Mouse (Mus musculus) Muller cell, postnatal 12 days (primary cell): ENCODE data around the gene Ebf3.
A peak's percentile ranks its signal among the peaks of the same experiment; 100 is the strongest.

Experiments
- DNase-seq: peaks from one replicate; pipeline ENCODE4 v3.0.0-alpha.2; 2015; ENCODE audit errors: inconsistent ontology term

The Ebf3 gene

DNA sequence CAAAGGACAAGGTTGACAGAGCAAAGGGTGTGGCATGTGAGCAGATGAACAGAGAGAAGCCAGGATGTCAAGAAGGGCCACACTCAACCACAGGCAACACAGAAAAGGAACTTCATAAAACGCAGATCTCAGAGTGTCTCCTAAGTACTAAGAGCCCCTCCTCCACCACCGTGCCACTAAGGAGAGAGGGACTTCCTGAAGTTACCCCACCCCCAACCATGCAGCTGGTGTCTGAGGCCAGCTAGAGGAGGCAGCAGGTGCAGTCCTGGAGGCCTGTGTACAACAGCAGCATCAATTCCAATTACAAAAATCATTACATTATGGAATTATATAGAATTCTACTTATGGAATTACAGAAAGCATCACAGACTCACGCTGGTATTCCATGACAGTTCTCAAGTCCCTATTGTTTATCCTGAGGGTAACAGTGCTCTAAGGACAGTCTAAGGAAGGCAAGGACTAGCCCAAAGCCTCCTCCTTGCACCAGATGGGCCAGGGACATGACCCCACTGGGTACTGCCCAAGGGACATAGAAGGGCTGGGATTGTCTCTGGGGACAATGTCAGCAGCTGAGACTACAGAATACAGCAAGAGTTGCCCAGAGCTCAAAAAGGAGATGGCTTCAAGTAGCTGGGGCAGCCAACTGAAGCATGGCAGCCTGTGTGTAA is 24.8 kb downstream of the Ebf3 start:
- no peak for DNase-seq

DNA sequence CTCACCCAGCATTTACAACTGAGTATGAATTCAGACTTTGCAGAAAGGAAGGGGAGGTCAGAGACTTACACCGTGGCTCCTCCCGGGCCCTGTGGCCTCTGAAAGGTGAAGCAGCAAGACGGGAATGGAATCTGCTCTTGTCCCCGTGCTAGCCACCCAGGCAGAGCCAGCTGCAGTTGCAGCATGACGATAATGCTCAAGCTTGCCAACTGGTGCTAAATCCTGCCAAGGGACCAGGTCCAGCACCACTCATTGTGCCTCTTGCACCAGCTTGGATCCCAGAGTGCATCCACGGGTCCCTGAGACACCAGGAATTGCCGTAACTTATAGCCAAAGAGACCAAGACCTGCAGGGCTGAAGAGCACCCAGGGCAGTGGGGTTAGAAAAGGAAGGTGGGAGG is 36.1 kb downstream of the Ebf3 start:
- DNase-seq, result peak; percentile 17

DNA sequence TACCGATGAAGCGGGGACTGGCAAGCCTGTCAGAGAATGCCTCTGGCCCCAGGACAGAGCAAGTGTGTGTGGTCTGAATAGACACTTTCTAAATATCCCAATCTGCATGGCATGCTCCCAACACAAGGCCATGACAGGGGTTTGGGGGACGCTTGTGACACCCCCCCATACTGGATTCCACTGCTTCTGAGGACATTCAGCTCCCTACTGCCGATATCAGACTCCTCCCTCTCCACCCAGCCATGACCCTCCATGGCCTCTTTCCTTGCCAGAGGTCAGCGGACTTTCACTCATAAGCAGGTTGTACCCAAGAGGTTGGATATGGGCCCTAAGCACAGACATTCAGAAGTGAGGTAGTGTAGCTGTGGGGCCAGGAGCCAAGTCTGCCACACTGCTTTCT is 36.5 kb downstream of the Ebf3 start:
- peak; percentile 16 for DNase-seq

DNA sequence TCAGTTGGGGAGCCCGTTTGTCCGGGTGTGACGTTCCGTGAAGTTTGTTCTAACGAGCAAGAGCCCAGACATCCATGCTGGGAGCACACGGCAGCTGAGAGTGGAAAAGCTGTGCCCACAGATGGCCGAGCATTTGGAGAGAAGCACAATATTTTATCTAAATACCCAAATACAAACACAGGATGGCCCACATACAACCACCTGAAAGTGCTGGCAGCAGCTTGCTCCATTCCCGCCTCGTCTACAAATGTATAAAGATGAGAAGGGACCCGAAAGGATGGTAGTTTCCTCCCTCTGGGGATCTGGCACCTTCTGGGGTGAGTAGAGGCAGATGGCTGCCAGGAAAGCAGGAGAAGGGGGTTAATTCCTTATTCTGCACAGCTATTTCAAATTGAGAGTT is 42.0 kb downstream of the Ebf3 start:
- DNase-seq, result no peak

DNA sequence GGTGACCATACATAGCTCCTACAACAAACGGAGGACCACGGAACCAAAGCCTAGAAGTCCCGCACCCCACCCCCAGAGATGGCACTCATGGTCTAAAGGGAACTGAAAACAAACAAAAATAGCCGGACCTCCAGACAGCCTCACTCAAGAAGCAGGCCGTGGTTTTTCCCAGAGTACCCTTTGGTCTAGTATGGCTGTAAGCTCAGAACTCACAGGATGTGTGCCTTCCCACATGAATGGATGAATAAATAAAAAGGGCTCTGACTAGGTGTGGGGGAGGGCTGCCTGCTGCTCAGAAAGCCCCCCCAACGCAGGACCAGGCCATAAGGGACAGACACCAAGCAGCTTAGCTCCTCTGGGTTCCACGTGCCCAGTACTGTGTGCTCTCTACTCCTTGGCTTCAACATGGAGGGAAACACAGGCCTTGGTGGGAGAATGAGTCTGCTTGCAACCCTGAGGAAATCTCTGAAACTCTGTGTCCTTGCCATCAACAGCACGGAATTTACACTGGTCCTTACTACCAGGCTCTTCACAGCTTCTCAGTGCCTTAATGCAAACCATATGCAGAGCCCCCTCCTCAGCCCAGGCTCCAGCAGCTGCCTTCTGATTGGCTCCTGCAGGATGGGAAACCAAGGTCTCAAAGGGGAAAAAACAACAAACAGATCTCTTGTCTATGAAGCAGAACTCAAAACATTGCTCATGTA is 45.6 kb downstream of the Ebf3 start:
- DNase-seq, result no peak

DNA sequence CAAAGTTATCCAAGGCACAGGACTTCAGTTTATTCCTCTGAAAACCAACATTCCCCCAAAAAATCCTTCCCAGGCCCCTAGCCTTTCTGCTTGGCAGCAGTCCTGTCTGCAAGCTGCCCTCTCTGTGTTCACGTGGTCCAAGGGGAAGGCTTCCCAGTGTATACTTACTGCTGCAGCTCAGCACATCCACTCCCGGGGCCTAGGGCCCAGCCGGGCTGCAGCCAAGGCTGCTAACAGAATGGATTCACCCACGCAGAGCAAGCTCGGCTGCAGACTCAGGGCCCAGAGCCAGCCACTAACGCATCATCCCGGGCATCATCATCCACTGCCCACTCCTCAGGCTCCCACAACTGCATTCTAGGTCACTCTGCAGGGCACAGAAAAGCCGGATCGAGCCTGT is 46.8 kb downstream of the Ebf3 start:
- peak; percentile 49 for DNase-seq

DNA sequence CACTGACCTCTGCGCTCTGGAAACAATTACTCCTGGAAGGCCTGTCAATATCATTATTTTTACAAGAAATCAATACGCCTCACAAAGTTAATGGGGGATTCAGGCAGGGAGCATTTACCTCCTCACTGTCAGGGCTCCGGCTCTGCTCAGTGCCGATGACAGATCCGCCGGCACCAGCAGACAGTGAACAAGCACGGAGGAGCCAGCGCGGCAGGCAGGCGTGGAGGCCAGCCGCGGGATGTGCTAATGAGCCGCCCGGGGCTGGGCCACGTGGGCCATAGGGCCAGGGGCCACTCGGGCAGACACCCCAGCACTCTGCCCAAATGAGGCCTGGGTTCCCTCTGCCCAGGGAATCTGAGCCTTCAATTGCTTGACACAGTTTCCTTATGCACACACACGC is 47.7 kb downstream of the Ebf3 start:
- peak; percentile 17 for DNase-seq

DNA sequence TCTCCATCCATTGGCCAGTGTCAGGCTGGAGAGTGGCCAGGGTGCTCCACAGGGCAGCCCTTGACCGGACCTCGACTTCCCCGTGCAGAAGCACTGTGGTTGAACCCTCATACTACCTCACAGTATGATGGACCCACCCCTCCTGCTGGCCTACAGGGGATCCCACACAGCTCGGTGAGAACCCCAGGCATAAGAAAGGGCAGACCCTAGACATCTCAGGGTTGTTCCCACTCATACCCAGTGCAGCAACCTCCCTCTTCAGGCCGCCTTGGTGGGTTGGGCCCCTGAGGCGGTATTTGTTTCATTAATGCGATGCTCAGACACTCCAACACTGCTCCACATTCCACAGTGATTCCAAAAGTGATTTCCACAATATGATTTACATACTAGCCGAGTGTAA is 51.9 kb downstream of the Ebf3 start:
- DNase-seq, result no peak

DNA sequence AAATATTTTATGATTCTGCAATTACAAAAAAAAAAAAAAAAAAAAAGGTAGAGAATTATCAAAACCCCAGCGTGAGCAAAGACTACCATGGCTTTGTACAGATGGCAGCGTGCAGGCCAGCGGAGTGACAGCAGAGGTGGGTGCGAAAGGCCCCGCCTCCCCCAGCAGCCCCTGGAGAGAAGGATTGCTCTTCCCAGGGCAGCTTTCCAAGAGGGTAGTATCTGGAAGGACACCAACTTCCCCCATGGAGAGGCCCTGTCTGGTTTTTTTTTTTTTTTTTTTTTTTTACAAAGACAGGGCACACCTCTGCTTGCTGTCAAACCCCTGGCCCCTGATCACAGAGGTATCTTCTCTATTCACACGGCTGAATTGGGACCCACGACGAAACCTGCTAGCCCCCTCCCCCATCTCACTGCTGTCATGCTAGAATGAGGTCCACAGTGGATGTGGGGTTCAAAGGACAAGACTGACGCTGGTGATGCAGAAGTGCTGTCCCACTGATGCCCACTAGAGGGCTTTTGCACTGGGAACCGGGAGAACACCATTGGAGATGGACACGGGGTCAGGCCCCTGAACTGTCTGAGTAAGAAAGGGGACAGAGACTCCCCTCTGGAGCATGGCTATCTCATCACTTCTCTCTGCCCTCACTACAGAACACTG is 67.9 kb downstream of the Ebf3 start:
- DNase-seq, result peak; percentile 36

DNA sequence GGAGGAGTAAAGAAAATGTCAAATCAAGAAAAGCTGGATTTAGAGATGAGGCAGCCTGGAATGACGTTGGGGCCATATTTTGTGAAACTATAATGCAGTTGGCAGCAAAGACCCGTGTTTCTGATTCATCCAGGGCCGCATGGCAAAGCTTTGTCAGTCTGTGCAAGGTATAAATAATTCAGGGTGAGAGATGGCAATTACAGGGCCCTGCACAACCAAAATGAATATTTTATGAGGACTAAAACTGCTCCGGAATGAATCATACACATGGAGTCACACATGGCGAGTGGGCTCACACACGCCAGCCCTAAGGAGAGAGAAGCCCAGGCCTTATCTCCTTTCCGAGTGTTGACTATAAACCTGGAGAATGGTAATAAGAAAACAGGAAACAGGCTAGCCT is 69.4 kb downstream of the Ebf3 start:
- no peak for DNase-seq

DNA sequence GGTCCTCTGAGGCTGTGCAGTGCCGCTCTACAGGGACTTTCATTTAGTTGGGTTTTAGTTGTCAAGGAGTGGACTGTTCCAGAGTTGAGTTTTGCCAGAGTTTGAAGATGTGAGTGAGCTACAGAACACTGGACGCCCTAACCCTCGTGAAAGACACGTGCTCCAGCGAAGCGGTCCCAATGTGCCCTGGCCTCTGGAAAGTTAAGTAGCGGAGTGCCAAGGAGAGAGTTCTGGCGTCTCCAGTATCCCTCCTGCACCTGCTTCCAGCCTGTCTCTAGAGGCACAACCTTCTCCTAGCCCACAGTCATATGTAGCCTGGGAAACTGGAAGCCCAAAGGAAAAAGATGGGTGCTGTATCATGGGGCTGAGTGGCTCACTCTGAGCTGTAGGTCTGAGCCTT is 73.8 kb downstream of the Ebf3 start:
- DNase-seq, result no peak

DNA sequence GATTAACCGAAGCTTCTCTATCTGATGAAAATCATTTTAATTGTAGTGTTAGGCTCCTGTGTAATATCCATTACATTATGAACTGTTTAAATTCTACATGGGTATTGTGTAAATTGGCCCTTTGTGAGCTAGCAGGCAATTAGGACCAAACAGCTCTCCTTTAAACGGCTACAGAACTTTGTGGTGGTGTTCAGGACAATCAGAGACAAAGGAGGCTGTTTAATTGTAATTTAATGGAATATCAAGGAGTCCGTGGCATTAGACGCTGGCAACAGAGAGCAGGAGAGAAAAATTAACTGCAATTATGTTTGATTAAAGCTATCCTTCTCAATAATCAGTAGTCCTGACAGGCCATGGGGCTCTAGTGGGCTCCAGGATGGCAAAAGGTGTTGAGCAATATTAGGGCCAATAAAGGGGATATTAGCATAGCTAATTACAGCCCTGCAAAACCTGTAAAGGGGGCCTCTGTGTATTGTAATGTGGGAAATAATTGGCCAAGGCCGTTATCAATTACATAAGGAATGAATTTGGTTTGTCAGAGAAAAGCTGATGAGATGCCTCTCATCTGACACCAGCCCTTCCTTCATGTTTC is 74.6 kb downstream of the Ebf3 start:
- DNase-seq, result no peak

DNA sequence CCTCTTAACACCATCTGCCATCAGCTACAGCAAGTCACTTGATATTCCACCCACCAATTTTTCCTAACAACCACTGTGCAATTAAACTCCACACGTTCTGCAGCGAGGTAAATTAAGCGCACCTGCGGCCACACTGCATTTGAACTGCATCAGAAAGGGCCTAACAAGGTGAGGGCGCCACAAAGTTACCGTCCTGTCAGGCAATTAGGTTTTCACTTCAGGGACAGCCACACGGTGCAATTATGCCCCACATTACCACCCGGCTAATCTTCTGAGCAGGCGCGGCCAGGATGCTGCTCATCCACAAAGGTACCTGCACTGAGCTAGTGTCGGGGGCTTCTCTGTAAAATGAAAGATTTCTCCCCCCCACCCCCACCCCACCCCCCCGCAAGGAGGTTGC is 76.8 kb downstream of the Ebf3 start:
- DNase-seq, result no peak

DNA sequence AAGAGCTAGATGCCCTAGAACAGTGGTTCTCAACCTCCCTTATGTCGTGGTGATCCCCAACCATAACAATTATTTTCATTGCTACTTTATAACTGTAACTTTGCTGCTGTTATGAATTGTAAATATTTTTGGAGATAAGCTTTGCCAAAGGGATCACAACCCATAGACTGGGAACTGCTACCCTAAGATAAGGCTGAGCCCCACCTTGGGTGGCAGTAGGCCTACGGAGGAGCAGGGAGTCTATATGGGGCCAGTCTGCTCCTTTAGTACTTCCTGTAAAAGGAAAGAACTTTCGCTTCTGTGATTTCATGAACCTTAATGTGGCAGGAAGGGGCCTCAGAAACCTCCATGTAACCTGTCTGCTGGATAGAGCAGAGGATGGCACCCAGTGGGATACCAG is 90.4 kb downstream of the Ebf3 start:
- DNase-seq, result no peak

DNA sequence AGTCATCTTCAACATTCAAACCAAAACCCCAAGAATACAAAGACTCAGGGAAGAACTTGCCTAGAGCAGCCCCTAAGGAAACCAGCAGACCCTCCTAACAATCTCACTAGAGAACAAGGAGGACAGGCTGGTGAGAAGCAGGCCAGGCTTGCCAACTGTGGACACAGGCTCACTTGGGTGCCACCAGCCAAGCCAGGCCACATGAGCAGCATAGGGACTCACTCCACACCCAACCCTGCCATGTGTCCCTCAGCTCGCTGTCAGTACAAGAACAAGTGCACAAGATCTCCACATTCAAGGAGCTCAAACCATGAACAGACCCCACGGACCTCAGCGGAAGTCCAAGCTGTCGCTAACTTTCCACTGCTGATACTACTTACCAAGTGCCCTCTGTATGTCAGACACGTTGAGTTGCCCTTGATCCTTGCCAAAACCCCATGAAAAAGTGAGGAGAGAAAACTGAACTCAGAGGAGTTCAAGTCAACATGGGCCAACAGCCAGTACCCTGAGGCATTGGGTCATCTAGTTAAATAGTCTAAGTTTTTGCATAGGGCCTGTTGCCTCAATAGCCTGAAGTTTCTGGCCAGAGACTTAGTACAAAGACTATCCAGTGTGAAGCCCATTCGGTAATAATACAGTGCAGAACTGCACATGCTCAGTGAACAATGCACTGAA is 91.3 kb downstream of the Ebf3 start:
- DNase-seq, result no peak

DNA sequence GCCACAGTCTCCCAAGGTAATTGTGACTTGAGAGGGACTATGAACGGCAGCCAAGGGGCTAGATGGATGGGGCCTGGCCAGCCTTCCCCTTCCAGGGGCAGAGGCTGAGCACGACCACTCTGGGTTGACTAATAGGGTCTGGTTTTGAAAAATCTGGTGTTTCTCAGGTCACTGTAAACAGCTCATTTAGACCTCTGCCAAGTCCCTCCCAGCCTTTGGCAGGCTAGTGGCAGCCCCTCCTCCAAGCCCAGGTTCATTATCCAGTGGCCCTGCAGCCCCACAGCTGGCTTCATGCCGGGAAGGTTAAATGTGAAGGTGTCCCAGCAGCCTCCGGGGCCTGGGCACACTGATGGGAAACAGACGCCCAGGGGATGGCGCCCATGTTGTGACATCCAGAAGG is 92.6 kb downstream of the Ebf3 start:
- DNase-seq, result peak; percentile 51

DNA sequence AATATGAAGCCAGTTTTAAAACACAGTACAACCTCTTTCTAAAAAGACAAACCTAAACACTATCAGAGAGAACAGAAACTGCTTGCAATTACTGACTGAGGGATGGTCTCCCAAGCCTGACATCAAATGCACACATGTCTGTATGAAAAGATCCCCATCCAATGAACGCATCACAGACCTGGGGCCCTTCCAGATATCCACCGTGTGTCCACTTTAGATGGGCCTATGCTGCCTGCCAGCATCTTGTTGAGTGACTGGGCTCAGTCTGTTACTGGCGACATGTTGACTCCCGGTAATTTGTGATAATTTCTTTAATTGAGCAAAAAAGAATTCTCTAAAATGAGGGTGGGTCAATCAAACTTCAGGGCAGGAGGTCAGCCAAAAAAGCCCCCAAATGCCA is 93.8 kb downstream of the Ebf3 start:
- no peak for DNase-seq

DNA sequence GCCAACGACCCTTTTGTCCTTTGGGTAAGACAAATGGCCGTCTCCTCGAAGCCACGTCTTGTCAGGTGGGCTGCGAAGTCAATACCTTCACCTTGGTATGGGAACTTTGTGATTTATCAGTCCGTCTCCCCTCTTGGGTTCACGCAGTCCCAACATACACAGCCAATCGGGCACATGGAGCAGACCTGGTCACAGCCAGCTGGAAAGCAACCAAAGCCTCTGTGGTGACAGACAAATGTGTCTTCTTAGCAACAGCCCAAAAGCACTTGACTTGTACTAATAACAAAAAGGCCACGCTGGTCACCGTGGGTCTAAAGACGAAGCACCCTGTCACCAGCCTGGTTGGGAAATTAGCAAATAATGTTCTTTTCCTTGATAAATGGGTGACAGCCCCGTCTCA is 95.5 kb downstream of the Ebf3 start:
- no peak for DNase-seq

DNA sequence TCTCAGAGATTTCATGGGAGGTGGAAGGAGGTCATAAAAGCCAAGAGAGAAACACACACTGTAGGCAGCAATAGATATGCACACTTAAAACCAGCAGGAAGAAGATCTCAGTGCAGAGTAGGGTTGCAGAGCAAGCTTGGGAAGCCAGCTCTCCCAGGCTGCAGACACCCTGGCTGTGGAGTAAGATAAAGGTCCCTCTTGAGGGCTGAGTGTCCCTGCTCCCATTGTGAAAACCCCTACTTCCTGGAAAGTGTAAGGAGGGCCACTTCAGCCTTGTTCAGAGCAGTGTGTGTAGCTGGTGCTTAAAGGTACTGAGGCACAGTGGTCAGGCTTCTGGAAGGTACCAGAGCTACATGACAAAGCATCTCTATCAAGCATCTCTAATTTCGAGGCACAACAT is 100.8 kb downstream of the Ebf3 start:
- no peak for DNase-seq

DNA sequence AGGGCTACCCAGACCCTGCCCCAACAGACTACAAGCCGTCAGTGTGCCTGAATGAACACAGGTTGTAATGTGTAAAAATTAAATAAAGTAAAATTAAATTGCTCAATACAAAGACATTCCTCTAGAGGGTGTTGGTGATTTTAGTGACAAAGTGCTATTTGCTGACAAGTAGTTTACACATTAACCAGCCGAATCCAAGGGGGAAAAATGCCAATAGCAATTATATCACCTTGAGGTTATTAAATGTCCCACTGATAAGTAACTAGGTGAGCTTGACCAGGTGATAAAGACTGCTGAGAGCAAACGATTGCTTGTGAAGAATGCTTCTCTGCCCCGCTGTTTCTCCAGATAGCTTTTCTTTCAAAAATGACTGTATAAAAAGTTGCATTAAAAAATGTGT is 102.9 kb downstream of the Ebf3 start:
- no peak for DNase-seq

DNA sequence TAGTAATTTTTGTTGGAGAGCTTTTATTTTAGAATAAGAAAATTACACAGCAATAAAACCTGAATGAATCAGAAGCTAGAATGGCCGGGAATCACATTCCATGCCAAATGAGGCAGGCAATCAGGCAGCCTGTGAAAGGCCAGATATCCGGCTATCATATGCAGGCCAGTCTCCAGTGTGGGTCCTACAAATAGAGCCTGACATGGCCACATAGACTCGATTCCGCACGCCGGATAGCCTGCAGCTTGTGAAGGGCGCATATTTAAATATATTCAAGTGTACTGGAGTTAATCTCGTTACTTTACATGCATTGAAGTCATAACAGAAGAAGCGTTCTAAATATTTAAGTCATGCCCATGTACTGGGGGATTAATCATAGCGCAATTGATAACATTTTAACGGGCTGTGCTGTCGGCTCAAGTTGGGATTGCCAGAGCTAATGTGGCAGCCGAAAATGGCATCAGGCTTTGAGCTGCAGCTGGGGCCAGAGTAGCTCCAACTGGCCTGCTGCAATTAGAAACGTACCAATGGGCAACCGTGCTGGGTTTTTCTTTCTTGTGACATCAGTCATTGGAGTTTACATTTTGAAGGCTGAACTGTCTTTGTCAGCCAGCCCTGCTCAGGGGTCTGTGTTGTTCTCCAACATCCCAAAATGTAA is 104.4 kb downstream of the Ebf3 start:
- peak; percentile 48 for DNase-seq

DNA sequence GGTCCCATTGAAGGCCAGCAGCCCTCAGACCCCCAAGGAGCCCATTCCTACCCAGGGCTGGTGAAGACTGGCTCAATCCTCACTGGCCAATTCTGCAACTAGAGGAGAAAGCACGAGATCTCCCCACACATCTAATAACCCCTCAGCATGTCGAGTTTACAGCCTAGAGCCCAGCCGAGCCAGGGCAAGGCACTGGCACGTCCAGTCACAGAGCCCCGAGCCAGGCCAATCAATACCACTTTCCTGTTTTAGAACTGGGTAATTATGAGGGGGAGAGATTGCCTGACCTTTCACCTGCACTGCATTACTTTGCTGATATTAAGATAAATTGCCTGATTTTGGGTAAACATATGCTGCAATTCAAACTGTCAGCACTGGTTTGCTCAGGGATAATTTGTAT is 105.7 kb downstream of the Ebf3 start:
- DNase-seq, result no peak
